Mouse (Mus musculus): ENCODE data around the gene Tmem52. TPM values are rescaled to one million over a fixed set of nuclear protein-coding genes. Genes with fewer than 3 reads are reported as not detected.
A peak's percentile ranks its signal among the peaks of the same experiment; 100 is the strongest.

Tmem52 gene
- polyA plus RNA-seq, 1 experiment from 2014 or later: not detected

DNA sequence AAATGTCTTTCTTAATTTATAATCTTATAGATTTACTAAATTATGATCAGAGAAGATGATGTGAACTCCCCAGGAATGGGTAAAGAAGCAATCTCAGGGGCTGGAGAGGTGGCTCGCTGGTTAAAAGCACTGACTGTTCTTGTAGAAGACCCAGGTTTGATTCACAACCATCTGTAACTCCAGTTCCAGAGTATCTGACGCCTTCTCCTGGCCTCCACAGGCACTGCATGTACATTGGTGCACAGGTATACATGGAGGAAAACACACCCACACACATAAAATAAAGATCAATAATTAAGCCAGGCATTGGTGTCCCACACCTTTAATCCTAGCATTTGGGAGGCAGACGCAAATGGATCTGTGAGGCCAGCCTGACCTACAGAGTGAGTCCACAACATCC is 26.1 kb upstream of the Tmem52 start:
- DNase-seq (ENCODE audit: low spot score) (no peak), ATAC-seq (no peak)
- Histone ChIP-seq H3K36me3 (ENCODE audit: control insufficient read depth, insufficient read depth, low read length) (no peaks in the 10 kb centered on the region), H3K4me1 (ENCODE audit: control insufficient read depth, insufficient read depth, low read length) (no peaks in the 10 kb centered on the region), H3K9ac (ENCODE audit: low read length) (no peak overlapping the region), H3K9me3 (replicated peaks; ENCODE audit: control insufficient read depth, low read length) (no peaks in the 10 kb centered on the region), H3K4me2 (ENCODE audit: low read length) (no peak overlapping the region), H3K27me3 (replicated peaks; ENCODE audit: control insufficient read depth, insufficient read depth, low read length) (no peaks in the 10 kb centered on the region), H3K27ac (ENCODE audit: low read depth, low read length) (no peak overlapping the region), H3K4me3 (ENCODE audit: low read depth, low read length) (no peak overlapping the region)
- WGBS: 68% methylated on average over 3 of the region's 3 CpGs

DNA sequence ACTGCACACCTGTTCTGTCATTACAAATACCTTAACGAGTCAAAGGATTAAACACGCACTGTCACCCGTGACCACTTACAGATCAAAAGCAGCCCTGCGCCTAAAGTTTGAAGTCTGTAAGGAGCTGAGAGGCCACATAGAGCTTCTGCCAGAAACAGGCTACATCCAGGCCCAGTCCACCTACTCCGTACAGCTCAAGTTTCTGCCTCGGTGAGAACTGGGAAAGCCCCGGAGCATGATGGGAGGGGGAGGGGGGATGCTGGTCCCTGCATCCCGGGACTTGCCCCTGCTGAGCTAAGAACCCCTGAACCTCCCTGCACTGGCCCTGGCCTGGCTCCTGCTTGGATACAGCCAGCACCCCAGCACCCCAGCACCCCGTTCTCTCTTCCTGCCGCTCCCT is 17.3 kb upstream of the Tmem52 start:
- H3K4me3 ChIP-seq (ENCODE audit: low read depth, low read length): no peak overlapping the region
- H3K36me3 ChIP-seq (ENCODE audit: control insufficient read depth, insufficient read depth, low read length): no peaks in the 10 kb centered on the region
- no peaks in the 10 kb centered on the region for H3K4me1 ChIP-seq (ENCODE audit: control insufficient read depth, insufficient read depth, low read length)
- WGBS: 31% methylated on average over 10 of the region's 10 CpGs
- H3K4me2 ChIP-seq (ENCODE audit: low read length): no peak overlapping the region
- ATAC-seq: no peak
- H3K27ac ChIP-seq (ENCODE audit: low read depth, low read length): no peak overlapping the region
- no peaks in the 10 kb centered on the region for H3K9me3 ChIP-seq (replicated peaks; ENCODE audit: control insufficient read depth, low read length)
- peak; percentile 6 for DNase-seq (ENCODE audit: low spot score)
- H3K27me3 ChIP-seq (replicated peaks; ENCODE audit: control insufficient read depth, insufficient read depth, low read length): no peaks in the 10 kb centered on the region
- no peak overlapping the region for H3K9ac ChIP-seq (ENCODE audit: low read length)

DNA sequence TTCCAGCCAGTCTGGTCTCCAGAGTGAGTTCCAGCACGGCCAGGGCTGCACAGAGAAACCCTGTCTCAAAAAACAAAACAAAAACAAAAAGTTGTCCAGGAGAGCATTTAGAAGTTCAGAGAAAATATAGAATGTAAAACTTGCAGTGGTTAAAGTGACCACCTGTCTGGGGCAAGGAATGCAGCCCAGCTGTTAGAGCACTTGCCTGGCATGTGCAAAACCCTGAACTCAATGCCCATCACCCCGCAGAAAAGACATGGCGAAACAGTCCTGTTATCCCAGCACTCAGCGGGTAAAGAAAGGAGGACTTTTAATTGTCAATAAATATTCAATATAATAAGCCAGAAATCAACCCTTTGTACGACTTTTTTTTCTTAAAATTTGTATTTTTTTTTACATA is 10.3 kb upstream of the Tmem52 start:
- H3K27me3 ChIP-seq (replicated peaks; ENCODE audit: control insufficient read depth, insufficient read depth, low read length): no peaks in the 10 kb centered on the region
- DNase-seq (ENCODE audit: low spot score) (no peak), ATAC-seq (no peak)
- H3K4me2 ChIP-seq (ENCODE audit: low read length): no peak overlapping the region
- H3K36me3 ChIP-seq (ENCODE audit: control insufficient read depth, insufficient read depth, low read length): no peaks in the 10 kb centered on the region
- WGBS: 85% methylated on average over 5 of the region's 5 CpGs
- H3K4me3 ChIP-seq (ENCODE audit: low read depth, low read length): no peak overlapping the region
- no peak overlapping the region for H3K9ac ChIP-seq (ENCODE audit: low read length)
- H3K27ac ChIP-seq (ENCODE audit: low read depth, low read length): no peak overlapping the region
- no peaks in the 10 kb centered on the region for H3K9me3 ChIP-seq (replicated peaks; ENCODE audit: control insufficient read depth, low read length)
- H3K4me1 ChIP-seq (ENCODE audit: control insufficient read depth, insufficient read depth, low read length): no peaks in the 10 kb centered on the region

DNA sequence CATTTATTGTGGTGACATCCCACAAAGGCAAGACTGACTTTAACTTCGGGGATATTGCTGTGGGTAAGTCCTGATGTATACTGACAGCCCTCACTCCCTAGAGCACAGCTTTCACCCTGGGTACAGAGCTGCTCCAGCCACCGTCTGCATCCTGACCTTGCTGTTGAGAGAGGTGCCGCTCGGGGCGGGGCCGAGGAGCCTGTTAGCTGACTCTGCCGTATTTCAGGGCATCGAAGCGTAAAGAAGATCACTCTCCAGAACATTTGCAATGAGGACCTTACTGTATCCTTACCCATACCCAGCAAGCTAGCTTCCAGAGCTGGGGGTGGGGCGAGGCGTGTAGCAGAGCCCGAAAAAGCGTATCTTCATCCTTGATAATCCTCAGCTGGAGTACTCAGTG is 5.9 kb upstream of the Tmem52 start:
- H3K27me3 ChIP-seq (replicated peaks; ENCODE audit: control insufficient read depth, insufficient read depth, low read length): no peaks in the 10 kb centered on the region
- no peaks in the 10 kb centered on the region for H3K36me3 ChIP-seq (ENCODE audit: control insufficient read depth, insufficient read depth, low read length)
- no peak overlapping the region for H3K9ac ChIP-seq (ENCODE audit: low read length)
- no peak for ATAC-seq
- H3K9me3 ChIP-seq (replicated peaks; ENCODE audit: control insufficient read depth, low read length): no peaks in the 10 kb centered on the region
- no peak overlapping the region for H3K27ac ChIP-seq (ENCODE audit: low read depth, low read length)
- no peak overlapping the region for H3K4me3 ChIP-seq (ENCODE audit: low read depth, low read length)
- no peak for DNase-seq (ENCODE audit: low spot score)
- H3K4me1 ChIP-seq (ENCODE audit: control insufficient read depth, insufficient read depth, low read length): no peaks in the 10 kb centered on the region
- 86% methylated on average over 13 of the region's 13 CpGs for WGBS
- H3K4me2 ChIP-seq (ENCODE audit: low read length): no peak overlapping the region

DNA sequence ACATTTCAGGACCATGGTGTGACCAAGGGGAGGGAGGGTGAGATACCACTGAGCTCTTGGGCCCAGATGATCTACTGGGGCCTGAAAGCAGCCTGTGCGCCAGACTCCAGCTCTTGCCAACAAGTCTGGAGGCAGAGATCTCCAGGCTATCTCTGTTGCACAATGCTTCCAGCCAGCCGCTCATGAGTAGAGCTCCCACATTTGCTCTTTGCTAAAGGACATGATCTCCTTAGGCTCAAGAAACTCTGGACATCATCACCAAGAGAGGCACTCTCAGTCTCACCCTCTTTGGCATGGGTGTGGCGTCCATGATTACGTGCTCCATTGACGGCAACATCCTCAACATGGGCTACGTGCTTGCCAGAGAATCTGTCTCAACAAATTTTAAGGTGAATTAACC is 5.3 kb upstream of the Tmem52 start:
- DNase-seq (ENCODE audit: low spot score) (no peak), ATAC-seq (no peak)
- Histone ChIP-seq H3K4me2 (ENCODE audit: low read length) (no peak overlapping the region), H3K4me3 (ENCODE audit: low read depth, low read length) (no peak overlapping the region), H3K9me3 (replicated peaks; ENCODE audit: control insufficient read depth, low read length) (no peaks in the 10 kb centered on the region), H3K4me1 (ENCODE audit: control insufficient read depth, insufficient read depth, low read length) (no peaks in the 10 kb centered on the region), H3K27ac (ENCODE audit: low read depth, low read length) (no peak overlapping the region), H3K27me3 (replicated peaks; ENCODE audit: control insufficient read depth, insufficient read depth, low read length) (no peaks in the 10 kb centered on the region), H3K9ac (ENCODE audit: low read length) (no peak overlapping the region), H3K36me3 (ENCODE audit: control insufficient read depth, insufficient read depth, low read length) (no peaks in the 10 kb centered on the region)
- 77% methylated on average over 6 of the region's 6 CpGs for whole genome bisulfite sequencing

DNA sequence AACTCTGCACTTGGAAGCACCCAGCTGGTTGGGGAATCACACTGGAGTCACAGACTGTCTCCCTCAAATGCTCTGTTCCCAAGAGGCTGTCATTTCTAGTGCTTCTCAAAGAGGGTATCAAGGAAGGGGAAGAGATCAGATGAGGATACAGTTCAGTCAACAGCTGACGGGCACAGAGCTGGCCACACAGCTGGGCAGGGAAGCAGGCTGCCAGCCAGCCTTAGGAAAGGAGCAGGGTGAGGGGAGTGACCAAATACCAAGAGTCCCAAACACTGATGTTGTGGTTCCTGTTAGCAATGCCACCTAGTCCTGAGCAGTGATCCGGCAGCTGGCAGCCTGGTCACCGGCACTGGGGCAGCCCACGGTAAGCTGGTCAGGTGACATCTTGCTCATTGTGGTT is 4.9 kb upstream of the Tmem52 start:
- Histone ChIP-seq H3K9me3 (replicated peaks; ENCODE audit: control insufficient read depth, low read length) (no peaks in the 10 kb centered on the region), H3K9ac (ENCODE audit: low read length) (no peak overlapping the region), H3K36me3 (ENCODE audit: control insufficient read depth, insufficient read depth, low read length) (no peaks in the 10 kb centered on the region), H3K4me1 (ENCODE audit: control insufficient read depth, insufficient read depth, low read length) (no peaks in the 10 kb centered on the region; the same call in 1 of the 2 replicates), H3K4me3 (ENCODE audit: low read depth, low read length) (no peak overlapping the region), H3K4me2 (ENCODE audit: low read length) (no peak overlapping the region), H3K27me3 (replicated peaks; ENCODE audit: control insufficient read depth, insufficient read depth, low read length) (no peaks in the 10 kb centered on the region), H3K27ac (ENCODE audit: low read depth, low read length) (no peak overlapping the region)
- 83% methylated on average over 4 of the region's 4 CpGs for WGBS
- ATAC-seq: no peak
- no peak for DNase-seq (ENCODE audit: low spot score)

DNA sequence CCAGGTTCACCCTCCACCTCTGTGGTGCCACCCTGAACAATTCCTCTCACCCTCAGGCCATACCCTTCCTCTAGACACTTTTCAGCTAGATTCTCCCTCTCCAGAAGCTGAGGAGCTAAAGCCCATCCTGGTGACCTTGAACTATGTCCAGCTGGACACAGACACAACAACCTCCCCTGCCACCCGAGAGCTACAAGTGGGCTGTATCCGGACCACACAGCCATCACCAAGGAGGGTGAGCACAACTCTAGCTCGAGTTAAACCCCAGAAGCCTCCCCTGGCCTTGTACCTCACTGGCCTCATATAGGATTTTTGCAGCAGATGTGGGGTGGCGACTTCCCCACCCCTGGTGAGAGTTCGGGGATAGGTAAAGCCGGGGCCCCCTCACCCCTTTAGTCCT is 3.3 kb upstream of the Tmem52 start:
- DNase-seq (ENCODE audit: low spot score) (no peak), ATAC-seq (no peak)
- Histone ChIP-seq H3K4me2 (ENCODE audit: low read length) (no peak overlapping the region), H3K27me3 (replicated peaks; ENCODE audit: control insufficient read depth, insufficient read depth, low read length) (no peaks in the 10 kb centered on the region), H3K27ac (ENCODE audit: low read depth, low read length) (no peak overlapping the region), H3K4me1 (ENCODE audit: control insufficient read depth, insufficient read depth, low read length) (no peaks in the 10 kb centered on the region; the same call in 1 of the 2 replicates), H3K9me3 (replicated peaks; ENCODE audit: control insufficient read depth, low read length) (no peaks in the 10 kb centered on the region), H3K36me3 (ENCODE audit: control insufficient read depth, insufficient read depth, low read length) (no peaks in the 10 kb centered on the region), H3K4me3 (ENCODE audit: low read depth, low read length) (no peak overlapping the region), H3K9ac (ENCODE audit: low read length) (no peak overlapping the region)
- WGBS: 85% methylated on average over 6 of the region's 6 CpGs

DNA sequence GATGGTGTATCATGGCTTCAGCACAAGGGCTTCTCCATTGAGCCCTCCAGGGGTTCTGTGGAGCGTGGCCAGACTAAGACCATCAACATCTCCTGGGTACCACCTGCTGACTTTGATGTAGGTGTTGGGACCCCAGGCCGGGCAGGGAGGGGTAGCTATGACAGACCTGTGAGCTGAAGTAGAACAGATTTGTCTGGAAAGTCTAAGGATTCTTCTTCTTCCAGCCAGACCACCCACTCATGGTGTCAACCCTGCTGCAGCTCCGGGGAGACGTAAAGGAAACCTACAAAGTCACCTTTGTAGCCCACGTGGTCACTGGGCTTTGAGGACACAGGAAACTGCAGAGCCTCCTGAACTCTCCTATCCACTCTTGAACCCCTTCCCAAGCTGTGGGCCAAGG is 2.8 kb upstream of the Tmem52 start:
- Histone ChIP-seq H3K36me3 (ENCODE audit: control insufficient read depth, insufficient read depth, low read length) (no peaks in the 10 kb centered on the region), H3K4me2 (ENCODE audit: low read length) (no peak overlapping the region), H3K27me3 (replicated peaks; ENCODE audit: control insufficient read depth, insufficient read depth, low read length) (no peaks in the 10 kb centered on the region), H3K9ac (ENCODE audit: low read length) (no peak overlapping the region), H3K27ac (ENCODE audit: low read depth, low read length) (no peak overlapping the region), H3K4me1 (ENCODE audit: control insufficient read depth, insufficient read depth, low read length) (no peaks in the 10 kb centered on the region; the same call in 1 of the 2 replicates), H3K9me3 (replicated peaks; ENCODE audit: control insufficient read depth, low read length) (no peaks in the 10 kb centered on the region), H3K4me3 (ENCODE audit: low read depth, low read length) (no peak overlapping the region)
- DNase-seq (ENCODE audit: low spot score) (no peak), ATAC-seq (no peak)
- 87% methylated on average over 5 of the region's 5 CpGs for WGBS

DNA sequence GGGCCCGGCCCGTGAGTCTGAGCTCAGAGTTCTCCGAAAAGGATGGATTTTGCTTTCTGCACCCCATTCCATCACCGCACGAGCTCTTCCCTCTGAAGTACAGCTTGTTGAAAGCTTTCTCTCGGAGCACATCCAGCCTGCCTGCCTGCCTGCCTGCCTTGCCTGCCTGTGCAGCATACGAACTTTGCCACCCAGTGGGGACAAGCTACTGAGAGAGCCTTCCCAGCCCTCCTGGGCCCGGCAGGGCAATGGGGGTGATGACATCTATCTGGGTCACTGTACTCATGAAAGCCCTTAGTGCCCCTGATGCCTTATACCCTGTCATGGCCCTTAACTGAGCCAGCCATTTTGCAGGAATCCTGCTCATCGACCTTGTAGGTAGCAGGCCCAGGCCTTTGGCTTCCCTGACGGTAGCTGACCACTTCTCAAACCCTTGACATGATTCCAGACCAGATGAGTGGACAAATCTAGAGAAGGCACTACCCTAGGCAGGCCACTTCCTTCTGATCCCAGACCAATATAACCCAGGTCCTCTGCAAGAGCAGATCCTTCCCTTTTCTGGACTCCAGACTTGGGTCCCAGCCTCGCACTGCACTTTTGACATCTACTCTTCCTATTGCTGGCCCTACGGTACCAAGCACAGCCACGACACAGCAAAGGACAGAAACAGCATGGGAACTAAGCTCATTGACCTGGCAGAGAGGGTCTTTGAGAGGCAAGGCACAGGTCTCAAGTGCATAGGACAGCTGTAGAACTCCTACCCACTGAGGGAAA is 1.5 kb upstream of the Tmem52 start:
- Histone ChIP-seq H3K27ac (ENCODE audit: low read depth, low read length) (no peak overlapping the region), H3K27me3 (replicated peaks; ENCODE audit: control insufficient read depth, insufficient read depth, low read length) (no peaks in the 10 kb centered on the region), H3K4me1 (ENCODE audit: control insufficient read depth, insufficient read depth, low read length) (no peaks in the 10 kb centered on the region; the same call in 1 of the 2 replicates), H3K9me3 (replicated peaks; ENCODE audit: control insufficient read depth, low read length) (no peaks in the 10 kb centered on the region), H3K36me3 (ENCODE audit: control insufficient read depth, insufficient read depth, low read length) (no peaks in the 10 kb centered on the region), H3K4me2 (ENCODE audit: low read length) (no peak overlapping the region), H3K9ac (ENCODE audit: low read length) (no peak overlapping the region), H3K4me3 (ENCODE audit: low read depth, low read length) (no peak overlapping the region)
- DNase-seq (ENCODE audit: low spot score) (no peak), ATAC-seq (no peak)
- 81% methylated on average over 13 of the region's 13 CpGs for WGBS
